Mouse (Mus musculus): ENCODE measurements around the gene Slc7a1. TPM values are rescaled to one million over a fixed set of nuclear protein-coding genes. Genes with fewer than 3 reads are reported as not detected.

Gene Slc7a1
- total RNA-seq (2021), result 70.5 and 83.6 TPM in 2 replicates
- long read RNA-seq, experiment 1, partial matches to known transcripts, result 0 of 12 reads
- long read RNA-seq, experiment 1, other reads (novel, unspliced or antisense), result 12 of 12 reads
- long read RNA-seq, experiment 2, partial matches to known transcripts, result 0 of 9 reads
- long read RNA-seq, experiment 2, other reads (novel, unspliced or antisense), result 9 of 9 reads

- DNase-seq, result peak; percentile 96
Measured at GRCm38 (mm10) chr5:148399660-148400443, at the start of gene Slc7a1. Slc7a1 (minus strand) TSS chr5:148399904.

DNA sequence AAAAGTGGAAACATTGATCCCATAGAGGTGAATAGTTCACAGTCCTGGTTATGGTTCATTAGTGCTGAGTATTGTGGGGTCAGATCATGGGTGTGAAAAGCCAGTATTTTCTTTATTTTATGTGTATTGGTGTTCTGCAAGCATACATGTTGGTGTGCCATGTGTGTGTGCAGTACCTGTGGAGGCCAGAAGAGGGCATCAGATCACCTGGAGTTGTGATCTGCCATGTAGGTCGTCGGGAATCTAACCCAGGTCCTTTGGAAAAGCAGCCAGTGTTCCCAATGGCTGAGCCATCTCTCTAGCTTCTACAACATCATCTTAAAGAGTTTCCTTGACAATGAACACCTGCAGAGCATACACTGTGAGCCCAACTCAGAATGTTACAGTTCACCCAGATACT, 45.3 kb upstream of the Slc7a1 start:
- no peak for DNase-seq

DNA sequence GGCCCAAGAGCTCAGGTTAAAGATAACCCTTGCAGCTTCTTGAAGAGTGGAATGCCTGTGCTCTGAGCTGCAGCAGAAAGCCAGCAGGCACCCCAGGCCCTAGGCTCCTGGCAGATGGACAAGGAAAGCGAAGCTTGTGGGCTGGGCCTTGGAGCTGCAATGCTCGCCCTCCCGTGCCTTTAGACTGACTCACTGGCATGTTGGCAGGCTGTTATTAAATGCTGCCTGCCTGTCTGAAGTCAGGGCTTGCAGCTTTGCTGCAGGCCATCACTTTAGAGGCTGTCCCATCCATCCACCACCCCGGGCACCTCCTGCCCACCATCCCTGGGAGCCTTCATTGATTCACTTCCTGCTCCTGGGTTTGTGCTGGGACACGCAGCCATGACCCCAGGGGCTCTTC, 44.0 kb upstream of the Slc7a1 start:
- DNase-seq, result peak; percentile 87

DNA sequence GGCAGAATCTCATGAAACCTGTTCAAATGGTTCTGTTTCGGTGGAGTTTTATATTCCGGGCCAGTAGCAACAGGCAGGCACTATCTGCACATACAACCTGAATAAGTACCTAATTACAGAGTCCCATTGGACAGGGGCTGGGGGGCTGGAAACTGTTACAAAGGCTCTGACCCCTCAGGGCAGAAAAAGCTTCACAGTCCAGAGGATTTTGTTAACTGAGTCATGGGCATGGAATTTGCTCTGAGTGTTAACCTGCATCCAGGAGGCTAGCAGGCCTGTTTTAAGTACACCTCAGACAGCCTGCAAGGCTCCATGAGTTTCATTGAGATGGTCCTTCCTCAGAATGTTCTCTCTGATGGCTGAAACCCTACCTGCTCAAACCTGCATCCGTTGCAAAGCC, 36.0 kb upstream of the Slc7a1 start:
- no peak for DNase-seq

GRCm38 (mm10) chr5:148432121-148432520, 32.4 kb upstream of the Slc7a1 start:
- DNase-seq, result no peak

DNA sequence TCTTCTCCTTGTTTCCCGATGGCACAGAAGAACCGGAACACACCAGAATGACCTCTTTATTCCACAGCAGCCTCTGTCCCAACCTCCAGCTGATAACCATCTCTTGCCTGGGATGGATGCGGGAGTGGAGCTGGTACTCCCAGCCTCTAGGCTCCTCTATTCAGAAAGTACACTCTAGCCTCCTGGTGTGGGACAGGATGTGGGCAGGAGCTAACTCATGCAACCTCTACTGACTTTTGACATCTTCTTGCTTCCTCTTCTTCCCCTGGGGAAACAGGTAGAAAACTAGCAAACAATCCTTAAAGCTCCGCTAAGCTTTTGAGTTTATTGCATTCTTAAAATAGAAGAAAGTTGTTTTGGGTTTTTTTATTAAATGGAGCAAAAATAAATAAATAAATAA, 29.1 kb upstream of the Slc7a1 start:
- no peak for DNase-seq

GRCm38 (mm10) chr5:148425136-148425535, 25.4 kb upstream of the Slc7a1 start:
- DNase-seq, result peak; percentile 12

DNA sequence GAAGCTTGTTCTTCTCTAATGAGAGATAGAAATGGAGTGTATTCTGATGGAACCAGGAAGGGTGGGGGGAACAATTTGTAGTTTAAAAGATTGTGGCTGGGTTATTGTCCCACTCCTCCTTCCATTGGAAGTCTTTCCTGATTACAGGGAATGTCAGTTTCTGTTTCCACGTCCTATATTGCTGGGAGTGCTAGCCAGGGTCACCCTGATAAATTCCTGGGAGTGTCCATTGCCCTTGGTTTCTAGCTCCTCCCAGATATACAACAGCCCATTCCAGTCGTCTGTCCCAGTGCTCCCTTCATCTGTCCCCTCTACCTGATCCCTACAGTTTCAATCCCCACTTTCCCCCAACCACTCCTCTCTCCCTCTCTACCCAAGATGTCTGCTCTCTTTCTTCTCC, 21.6 kb upstream of the Slc7a1 start:
- DNase-seq, result no peak

GRCm38 (mm10) chr5:148419112-148419526, 19.4 kb upstream of the Slc7a1 start:
- peak; percentile 69 for DNase-seq

GRCm38 (mm10) chr5:148418436-148418835, 18.7 kb upstream of the Slc7a1 start:
- DNase-seq, result no peak

- DNase-seq, result no peak
Measured at GRCm38 (mm10) chr5:148417756-148418155, 18.1 kb upstream of the Slc7a1 start.

DNA sequence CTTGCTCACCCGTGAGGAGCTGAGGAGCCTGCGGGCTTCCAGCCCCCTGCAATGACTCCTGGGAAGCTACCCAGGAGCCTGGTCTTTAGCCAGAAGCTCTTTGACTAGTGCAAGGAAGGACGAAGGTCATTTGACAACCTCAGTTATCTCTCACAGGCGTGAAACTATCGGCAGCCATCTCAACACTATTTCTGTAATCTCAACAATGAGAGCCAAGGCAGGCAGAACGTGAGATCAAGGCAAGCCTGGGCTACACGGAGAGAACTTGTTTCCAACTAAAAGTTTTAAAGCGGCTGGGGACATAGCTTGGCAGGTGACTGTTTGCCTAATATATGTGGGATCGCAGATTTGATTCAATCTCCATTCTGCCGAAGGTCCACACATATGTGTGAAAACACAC, 16.8 kb upstream of the Slc7a1 start:
- no peak for DNase-seq

DNA sequence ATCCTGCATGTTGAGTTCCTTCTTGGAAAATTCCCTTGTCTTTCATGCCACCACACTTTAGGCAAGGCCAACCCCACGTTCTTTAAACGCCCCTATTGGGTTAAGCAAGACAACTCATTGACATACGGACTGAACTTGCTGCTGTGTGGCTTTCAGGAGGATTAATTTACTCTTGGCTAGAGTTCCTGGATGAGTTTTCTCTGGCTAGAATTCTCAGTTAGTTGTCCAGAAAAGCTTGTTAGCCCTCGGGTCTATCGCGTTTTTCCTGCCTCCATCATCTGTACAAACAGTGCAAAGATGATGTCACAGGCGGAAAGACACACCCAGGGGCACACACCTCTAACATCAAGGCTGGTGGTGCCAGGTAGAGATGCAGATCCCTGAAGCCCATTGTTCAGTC, 14.5 kb upstream of the Slc7a1 start:
- DNase-seq, result no peak

GRCm38 (mm10) chr5:148412504-148412903, 12.8 kb upstream of the Slc7a1 start:
- DNase-seq, result no peak

GRCm38 (mm10) chr5:148409465-148409864, 9.8 kb upstream of the Slc7a1 start:
- DNase-seq, result no peak

DNA sequence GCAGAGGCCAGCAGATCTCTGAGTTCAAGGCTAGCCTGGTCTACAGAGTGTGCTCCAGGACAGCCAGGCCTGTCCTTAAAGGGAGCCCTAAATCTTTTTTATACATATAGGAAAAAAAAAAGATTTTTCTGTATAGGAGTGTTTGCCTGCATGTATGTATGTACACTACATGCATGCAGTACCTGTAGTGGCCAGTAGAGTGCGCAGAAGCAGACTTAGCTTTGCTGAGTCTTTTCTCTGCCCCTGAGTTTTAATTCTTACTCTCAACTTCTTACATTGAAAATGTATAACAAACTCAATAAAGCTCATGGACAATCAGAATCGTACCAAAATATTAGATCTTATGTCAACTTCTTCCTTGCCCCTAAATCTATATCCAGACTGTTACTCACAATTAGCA, 7.2 kb upstream of the Slc7a1 start:
- DNase-seq, result no peak

- DNase-seq, result no peak
Measured at GRCm38 (mm10) chr5:148404548-148404947, 4.8 kb upstream of the Slc7a1 start.

GRCm38 (mm10) chr5:148402641-148403040, 2.9 kb upstream of the Slc7a1 start:
- DNase-seq, result peak; percentile 44

- DNase-seq, result peak; percentile 81
Measured at GRCm38 (mm10) chr5:148398766-148399659, 691 bp downstream of the Slc7a1 start.

- DNase-seq, result no peak
Measured at GRCm38 (mm10) chr5:148398451-148398765, 1.3 kb downstream of the Slc7a1 start.

DNA sequence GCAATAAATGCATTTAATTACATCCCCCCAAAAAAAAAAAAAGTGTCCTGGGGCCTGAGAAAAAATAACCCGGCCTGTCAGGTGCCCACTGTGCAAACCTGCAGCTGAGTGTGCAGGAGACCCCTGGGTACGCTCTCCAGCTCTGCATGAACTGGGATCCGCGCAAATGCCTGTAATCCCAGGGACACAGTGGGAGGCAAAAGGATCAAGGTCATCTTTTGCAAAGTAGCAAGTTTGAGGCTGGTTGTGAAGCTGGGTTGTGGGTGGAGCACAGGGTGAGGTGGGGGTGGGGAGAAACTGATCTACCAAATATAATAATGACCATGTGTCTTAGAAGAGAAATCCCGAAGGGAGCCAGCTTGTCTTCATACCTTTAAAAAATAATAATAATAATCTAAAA, 1.8 kb downstream of the Slc7a1 start:
- DNase-seq, result no peak

- no peak for DNase-seq
Measured at GRCm38 (mm10) chr5:148397418-148397817, 2.3 kb downstream of the Slc7a1 start.

DNA sequence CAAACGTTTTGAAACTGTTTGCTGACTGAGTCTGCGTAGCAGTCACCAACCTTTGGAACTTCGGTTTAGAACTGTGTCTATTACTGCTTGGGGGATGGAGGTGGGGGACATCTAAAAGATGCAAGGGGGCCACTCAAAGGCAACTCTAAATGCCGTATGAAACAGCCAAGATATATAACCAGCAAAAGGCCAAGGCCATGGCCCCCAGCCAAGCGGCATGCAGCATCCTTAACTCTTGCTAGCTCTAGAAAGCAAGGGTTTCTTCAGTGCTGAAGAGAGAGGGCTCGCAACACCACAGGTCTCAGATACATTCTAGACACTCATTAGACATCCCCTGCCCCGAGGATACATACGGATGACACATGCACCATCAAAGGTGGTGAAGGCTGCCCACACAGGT, 6.4 kb downstream of the Slc7a1 start:
- peak; percentile 90 for DNase-seq

Measured in adrenal gland, postnatal 14 days (tissue).